Mouse (Mus musculus) lung, embryonic 14.5 days (tissue): ENCODE data around the gene Map3k13. TPM values are rescaled to one million over a fixed set of nuclear protein-coding genes. Genes with fewer than 3 reads are reported as not detected.
A peak's percentile ranks its signal among the peaks of the same experiment; 100 is the strongest.

Experiments used
- ATAC-seq: fragments of 200-750 bp; cut with Nextera tagmentation; 2 replicates; pipeline ENCODE4 v1.8.0; 2017; ENCODE audit warnings: mild to moderate bottlenecking, moderate TSS enrichment, moderate library complexity; ENCODE audit not compliant: insufficient read depth
- DNase-seq: peaks from one replicate; pipeline ENCODE4 v3.0.0-alpha.2; 2015
- H3K27ac ChIP-seq: fragments of 300-500 bp; sonication (generic); 2 replicates; pipeline ENCODE4 v1.5.1; 2014; ENCODE audit warnings: low read depth, mild to moderate bottlenecking, moderate library complexity
- H3K27me3 ChIP-seq: fragments of 300-500 bp; sonication (generic); 2 replicates; pipeline ENCODE4 v1.6.1; 2014; ENCODE audit warnings: low read length, control low read depth; ENCODE audit not compliant: insufficient read depth
- H3K36me3 ChIP-seq: fragments of 300-500 bp; sonication (generic); 2 replicates; pipeline ENCODE4 v1.6.1; 2014; ENCODE audit warnings: control low read depth; ENCODE audit not compliant: insufficient read depth
- H3K4me1 ChIP-seq: fragments of 300-500 bp; sonication (generic); 2 replicates; pipeline ENCODE4 v1.6.1; 2014; ENCODE audit warnings: antibody characterized with exemption, control low read depth; ENCODE audit not compliant: insufficient read depth
- H3K4me2 ChIP-seq: fragments of 300-500 bp; sonication (generic); 2 replicates; pipeline ENCODE4 v1.6.1; 2014; ENCODE audit warnings: mild to moderate bottlenecking
- H3K4me3 ChIP-seq: fragments of 300-500 bp; sonication (generic); 2 replicates; pipeline ENCODE4 v1.5.1; 2014; ENCODE audit warnings: low read depth, low read length
- H3K9ac ChIP-seq: fragments of 300-500 bp; sonication (generic); 2 replicates; pipeline ENCODE4 v1.6.1; 2014
- H3K9me3 ChIP-seq: fragments of 300-500 bp; sonication (generic); 2 replicates; pipeline ENCODE4 v1.6.1; 2016; ENCODE audit warnings: low read depth, low read length, control low read depth
- CTCF ChIP-seq: IDR thresholded peaks from 2 replicates; pipeline ENCODE4 v1.5.1; 2016; ENCODE audit warnings: antibody characterized with exemption, low read depth
- WGBS: fragments of 180-500 bp; shearing (Covaris S2); extraction: QIAGEN DNeasy Blood & Tissue Kit; methylation state at CpG from one replicate; pipeline ENCODE4 v1.1.7; 2014; 5-methylcytosine and 5-hydroxymethylcytosine counted together
- polyA plus RNA-seq: library from polyadenylated mRNA; unstranded; fragments of >200 nt; fragmentation: Nextera tagmentation; extraction: Ambion mirVana; gene quantifications from 2 replicates; pipeline ENCODE4 v1.2.1, GENCODE M21; 2014

Map3k13 gene
- 0.65 and 0.95 TPM in 2 replicates for polyA plus RNA-seq

- no peak; the same call in 1 of the 2 replicates for TF ChIP-seq CTCF
- no peaks in the 10 kb centered on the region for H3K4me1 ChIP-seq
- WGBS, result 2% methylated on average over 47 of the region's 47 CpGs
These were observed at the start of gene Map3k13 for GRCm38 (mm10) chr16:21793875-21794696. Map3k13 (plus strand) TSS chr16:21794346.

GRCm38 (mm10) chr16:21758447-21758846 lies 35.7 kb upstream of the Map3k13 start:
- H3K4me2 ChIP-seq, result no peak overlapping the region
- no peak overlapping the region for H3K27ac ChIP-seq
- H3K9ac ChIP-seq, result no peak overlapping the region
- no peak overlapping the region for H3K4me3 ChIP-seq
- 74% methylated on average over 1 of the region's 1 CpGs for WGBS
- no peaks in the 10 kb centered on the region for H3K27me3 ChIP-seq
- TF ChIP-seq CTCF, result no peak
- DNase-seq, result no peak
- ATAC-seq, result no peak
- H3K4me1 ChIP-seq, result no peaks in the 10 kb centered on the region
- no peaks in the 10 kb centered on the region for H3K36me3 ChIP-seq
- no peaks in the 10 kb centered on the region; the same call in 1 of the 2 replicates for H3K9me3 ChIP-seq

More at GRCm38 (mm10) chr16:21793875-21794696, at the start of gene Map3k13:
- H3K27ac ChIP-seq, result peak within 1 kb of the TSS; percentile 86
- DNase-seq (peak; percentile 99), ATAC-seq (peak; percentile 99)
- peak within 1 kb of the TSS; percentile 76 for H3K9ac ChIP-seq
- H3K4me2 ChIP-seq, result peak within 1 kb of the TSS; percentile 75
- H3K4me3 ChIP-seq, result peak within 1 kb of the TSS; percentile 76
- no peaks in the 10 kb centered on the region for H3K9me3 ChIP-seq
- H3K36me3 ChIP-seq, result no peaks in the 10 kb centered on the region
- H3K27me3 ChIP-seq, result no peaks in the 10 kb centered on the region

DNA sequence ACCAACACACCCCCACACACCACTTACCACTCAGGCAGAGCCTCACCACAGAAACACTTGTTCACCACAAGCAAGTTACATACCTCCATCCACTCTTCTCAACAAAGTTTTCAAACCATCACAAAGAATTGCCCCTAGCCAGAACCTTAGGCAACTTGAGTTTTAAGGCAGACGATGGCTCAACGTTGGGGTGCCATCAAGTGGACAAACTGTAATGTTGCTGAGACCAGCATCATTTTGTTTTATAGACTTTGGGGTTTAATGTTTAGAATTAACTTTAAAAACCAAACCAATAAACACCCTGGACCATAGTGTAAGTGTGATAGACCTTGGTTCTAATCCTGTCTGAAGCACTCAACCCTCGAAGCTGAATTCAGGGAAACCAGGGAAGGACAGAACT lies 25.9 kb upstream of the Map3k13 start:
- Histone ChIP-seq H3K27ac (no peak overlapping the region), H3K9me3 (no peaks in the 10 kb centered on the region), H3K4me2 (no peak overlapping the region), H3K36me3 (no peaks in the 10 kb centered on the region), H3K4me3 (no peak overlapping the region), H3K4me1 (no peaks in the 10 kb centered on the region), H3K27me3 (no peaks in the 10 kb centered on the region), H3K9ac (no peak overlapping the region)
- 83% methylated on average over 3 of the region's 3 CpGs for WGBS
- 0 out of 2 replicates have a peak, but pooled peaks have one; percentile 27 for TF ChIP-seq CTCF
- no peak for ATAC-seq
- DNase-seq, result no peak

GRCm38 (mm10) chr16:21769667-21770066 lies 24.5 kb upstream of the Map3k13 start:
- no peaks in the 10 kb centered on the region for H3K4me1 ChIP-seq
- no peaks in the 10 kb centered on the region for H3K27me3 ChIP-seq
- WGBS, result 75% methylated on average over 5 of the region's 5 CpGs
- ATAC-seq (no peak), DNase-seq (peak; percentile 29)
- no peak overlapping the region for H3K27ac ChIP-seq
- H3K4me3 ChIP-seq, result no peak overlapping the region
- peak; percentile 41 for TF ChIP-seq CTCF
- H3K4me2 ChIP-seq, result no peak overlapping the region
- H3K9ac ChIP-seq, result no peak overlapping the region
- no peaks in the 10 kb centered on the region for H3K36me3 ChIP-seq
- no peaks in the 10 kb centered on the region for H3K9me3 ChIP-seq

- Histone ChIP-seq H3K27ac (no peak overlapping the region), H3K9ac (no peak overlapping the region), H3K36me3 (no peaks in the 10 kb centered on the region), H3K9me3 (no peaks in the 10 kb centered on the region), H3K27me3 (no peaks in the 10 kb centered on the region), H3K4me2 (no peak overlapping the region), H3K4me3 (no peak overlapping the region), H3K4me1 (no peaks in the 10 kb centered on the region)
- ATAC-seq (no peak), DNase-seq (no peak)
- no peak for TF ChIP-seq CTCF
- 86% methylated on average over 4 of the region's 4 CpGs for WGBS
These were observed 19.4 kb upstream of the Map3k13 start for GRCm38 (mm10) chr16:21774725-21775124.

DNA sequence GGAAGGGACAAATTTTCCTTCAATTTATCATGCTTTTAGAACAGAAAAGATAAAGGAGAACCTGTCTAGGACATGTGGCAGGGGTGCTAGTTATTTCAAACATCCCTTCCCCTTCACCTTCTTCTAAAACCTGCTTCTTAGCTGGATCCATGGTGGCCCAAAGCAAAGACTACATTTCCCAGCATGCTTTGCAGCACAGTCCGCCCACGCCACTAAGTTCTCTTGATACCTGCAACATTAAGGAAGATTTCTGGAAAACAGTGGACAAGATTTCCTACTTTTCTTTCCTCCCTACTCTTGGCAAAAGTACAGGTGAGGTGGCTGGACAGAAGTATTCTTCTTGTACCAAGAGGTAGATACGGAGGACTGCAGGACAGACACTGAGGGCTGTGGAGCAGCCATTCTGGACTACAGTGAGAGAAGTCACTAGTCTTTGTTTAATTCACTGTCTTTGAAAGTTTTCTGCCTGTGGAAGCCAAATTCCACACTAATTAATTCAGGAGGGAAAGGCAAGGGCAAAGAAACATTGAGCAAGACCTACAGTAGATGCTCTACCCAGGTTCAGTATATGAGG lies 15.8 kb upstream of the Map3k13 start:
- Histone ChIP-seq H3K36me3 (no peaks in the 10 kb centered on the region), H3K4me2 (0 out of 2 replicates have a peak overlapping the region, but pooled peaks have one; percentile 28), H3K27ac (no peak overlapping the region), H3K9me3 (no peaks in the 10 kb centered on the region), H3K27me3 (no peaks in the 10 kb centered on the region), H3K4me1 (no peaks in the 10 kb centered on the region), H3K9ac (no peak overlapping the region), H3K4me3 (peak overlapping the region; percentile 20; the same call in 1 of the 2 replicates)
- peak; percentile 55 for DNase-seq
- TF ChIP-seq CTCF, result no peak
- 37% methylated on average over 3 of the region's 3 CpGs for WGBS
- no peak for ATAC-seq

DNA sequence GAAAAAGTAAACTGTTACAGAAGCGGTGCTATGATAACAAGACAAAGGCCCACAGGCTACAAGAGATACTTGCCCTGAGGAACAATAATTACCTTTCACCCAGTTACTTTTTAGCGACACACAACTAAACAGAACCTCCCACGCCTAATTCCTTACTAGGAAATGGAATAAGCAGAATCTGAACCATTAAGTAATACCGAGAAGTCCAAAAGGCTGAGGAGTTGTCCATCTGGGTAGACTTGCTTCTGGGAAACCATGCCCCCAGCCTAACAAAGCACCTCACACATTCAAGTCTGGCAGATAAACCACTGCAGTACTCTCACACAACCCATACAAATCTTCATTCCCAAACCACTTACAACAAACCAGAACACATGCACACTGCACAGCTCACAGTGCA lies 15.0 kb upstream of the Map3k13 start:
- Histone ChIP-seq H3K9ac (no peak overlapping the region), H3K27ac (no peak overlapping the region), H3K4me3 (no peak overlapping the region), H3K9me3 (no peaks in the 10 kb centered on the region), H3K4me2 (no peak overlapping the region), H3K27me3 (no peaks in the 10 kb centered on the region), H3K4me1 (no peaks in the 10 kb centered on the region), H3K36me3 (no peaks in the 10 kb centered on the region)
- ATAC-seq (no peak), DNase-seq (no peak)
- WGBS, result 87% methylated on average over 4 of the region's 4 CpGs
- TF ChIP-seq CTCF, result no peak
